Mouse (Mus musculus): ENCODE data around the gene Actn3. TPM values are rescaled to one million over a fixed set of nuclear protein-coding genes. Genes with fewer than 3 reads are reported as not detected.
A peak's percentile ranks its signal among the peaks of the same experiment; 100 is the strongest.

The Actn3 gene
- polyA plus RNA-seq, 1 experiment from 2014 or later: 2.2 TPM

DNA sequence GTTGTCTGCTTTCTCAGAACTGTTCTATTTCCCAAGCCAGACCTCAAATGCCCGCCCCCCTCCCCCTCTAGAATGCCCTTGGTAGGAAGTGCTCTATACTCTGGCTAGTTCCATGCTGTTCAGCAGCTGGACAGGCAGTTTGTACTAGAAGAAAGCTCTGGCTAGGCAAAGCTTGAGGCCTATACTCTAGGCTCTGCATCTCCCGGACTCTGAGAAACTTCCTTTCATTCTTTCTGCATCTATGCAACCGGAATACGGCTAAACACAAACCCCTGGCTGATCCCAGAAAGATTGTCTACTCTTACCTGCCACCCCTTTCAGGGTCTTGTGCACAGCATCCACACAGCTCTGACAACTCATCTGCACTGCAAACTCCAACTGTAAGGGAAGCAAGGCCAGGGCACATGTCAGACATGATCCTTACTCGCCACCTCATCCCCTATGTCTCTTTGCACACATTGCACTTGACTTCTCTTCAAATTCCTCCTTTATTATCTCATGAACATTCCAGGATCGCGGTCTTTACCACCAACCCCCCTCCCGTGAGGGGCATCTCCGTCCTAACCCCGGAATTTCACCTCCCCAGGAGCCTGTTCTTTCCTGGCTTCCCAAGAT lies 39.1 kb downstream of the Actn3 start:
- 37% methylated on average over 10 of the region's 10 CpGs for WGBS
- ATAC-seq (replicated peaks; ENCODE audit: low FRiP score) (peak; percentile 10; the same call in 1 of the 2 replicates), DNase-seq (ENCODE audit: low spot score) (no peak)
- H3K9ac ChIP-seq (ENCODE audit: low read length): peak overlapping the region; percentile 75
- H3K4me2 ChIP-seq (ENCODE audit: low read depth, low read length, severe bottlenecking): peak overlapping the region; percentile 98
- peaks cover 6% of the 10 kb centered on the region for H3K4me1 ChIP-seq (replicated peaks; ENCODE audit: control insufficient read depth, insufficient read depth, low read length)
- no peaks in the 10 kb centered on the region; the same call in 1 of the 2 replicates for H3K36me3 ChIP-seq (ENCODE audit: control insufficient read depth, insufficient read depth, low read length)
- peak overlapping the region; percentile 55 for H3K4me3 ChIP-seq (ENCODE audit: low read depth, low read length)
- H3K27me3 ChIP-seq (ENCODE audit: control insufficient read depth, insufficient read depth, low read length): peaks cover 16% of the 10 kb centered on the region
- no peaks in the 10 kb centered on the region for H3K9me3 ChIP-seq (ENCODE audit: control insufficient read depth, low read length)
- no peak overlapping the region for H3K27ac ChIP-seq (ENCODE audit: low read depth, low read length)

DNA sequence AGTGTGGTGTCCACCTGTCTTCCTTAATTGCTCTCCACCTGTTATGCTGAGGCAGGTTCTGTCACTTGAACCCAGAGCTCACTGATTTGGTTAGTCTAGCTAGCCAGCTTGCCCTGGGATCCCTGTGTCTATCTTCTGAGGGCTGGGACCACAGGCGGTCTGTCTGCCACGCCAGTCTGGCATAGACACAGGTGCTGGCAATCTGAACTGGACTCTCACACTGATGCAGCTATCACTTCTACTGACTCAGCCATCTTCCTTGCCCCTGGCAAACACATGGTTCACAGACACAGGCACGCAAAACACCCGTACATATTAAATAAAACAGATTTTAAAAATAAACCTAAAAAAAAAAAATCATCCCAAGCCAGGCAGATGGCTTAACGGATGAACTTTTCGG lies 40.7 kb downstream of the Actn3 start:
- Histone ChIP-seq H3K4me2 (ENCODE audit: low read depth, low read length, severe bottlenecking) (no peak overlapping the region), H3K27me3 (ENCODE audit: control insufficient read depth, insufficient read depth, low read length) (peaks cover 16% of the 10 kb centered on the region), H3K9ac (ENCODE audit: low read length) (no peak overlapping the region), H3K27ac (ENCODE audit: low read depth, low read length) (no peak overlapping the region), H3K4me1 (replicated peaks; ENCODE audit: control insufficient read depth, insufficient read depth, low read length) (peaks cover 8% of the 10 kb centered on the region), H3K4me3 (ENCODE audit: low read depth, low read length) (no peak overlapping the region), H3K9me3 (ENCODE audit: control insufficient read depth, low read length) (no peaks in the 10 kb centered on the region), H3K36me3 (ENCODE audit: control insufficient read depth, insufficient read depth, low read length) (no peaks in the 10 kb centered on the region; the same call in 1 of the 2 replicates)
- ATAC-seq (replicated peaks; ENCODE audit: low FRiP score): no peak
- no peak for DNase-seq (ENCODE audit: low spot score)
- WGBS: 96% methylated on average over 6 of the region's 6 CpGs

DNA sequence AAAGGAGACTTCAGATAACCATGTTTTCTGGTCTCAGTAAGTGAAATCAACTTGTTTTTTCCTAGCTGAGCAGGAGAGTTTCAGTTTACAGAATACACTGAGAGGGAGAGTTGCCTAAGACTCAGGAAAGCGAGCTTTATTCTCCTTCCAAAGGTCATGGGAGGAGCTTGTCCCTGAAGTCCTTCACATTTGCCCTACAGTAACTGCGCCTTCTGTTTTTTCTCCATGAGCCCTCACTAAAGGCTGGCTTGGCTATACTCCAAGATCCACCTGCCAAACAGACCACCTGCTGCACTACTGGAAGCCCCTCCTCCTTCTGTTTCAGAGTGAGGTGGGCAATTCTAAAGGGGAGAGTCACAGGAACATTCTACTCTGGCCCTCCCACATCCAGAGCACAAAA lies 41.6 kb downstream of the Actn3 start:
- Histone ChIP-seq H3K36me3 (ENCODE audit: control insufficient read depth, insufficient read depth, low read length) (no peaks in the 10 kb centered on the region; the same call in 1 of the 2 replicates), H3K27ac (ENCODE audit: low read depth, low read length) (no peak overlapping the region), H3K4me2 (ENCODE audit: low read depth, low read length, severe bottlenecking) (no peak overlapping the region), H3K9me3 (ENCODE audit: control insufficient read depth, low read length) (no peaks in the 10 kb centered on the region), H3K27me3 (ENCODE audit: control insufficient read depth, insufficient read depth, low read length) (peaks cover 12% of the 10 kb centered on the region), H3K4me3 (ENCODE audit: low read depth, low read length) (no peak overlapping the region), H3K9ac (ENCODE audit: low read length) (no peak overlapping the region), H3K4me1 (replicated peaks; ENCODE audit: control insufficient read depth, insufficient read depth, low read length) (peaks cover 8% of the 10 kb centered on the region)
- DNase-seq (ENCODE audit: low spot score) (no peak), ATAC-seq (replicated peaks; ENCODE audit: low FRiP score) (no peak)
- 88% methylated on average over 2 of the region's 2 CpGs for WGBS

DNA sequence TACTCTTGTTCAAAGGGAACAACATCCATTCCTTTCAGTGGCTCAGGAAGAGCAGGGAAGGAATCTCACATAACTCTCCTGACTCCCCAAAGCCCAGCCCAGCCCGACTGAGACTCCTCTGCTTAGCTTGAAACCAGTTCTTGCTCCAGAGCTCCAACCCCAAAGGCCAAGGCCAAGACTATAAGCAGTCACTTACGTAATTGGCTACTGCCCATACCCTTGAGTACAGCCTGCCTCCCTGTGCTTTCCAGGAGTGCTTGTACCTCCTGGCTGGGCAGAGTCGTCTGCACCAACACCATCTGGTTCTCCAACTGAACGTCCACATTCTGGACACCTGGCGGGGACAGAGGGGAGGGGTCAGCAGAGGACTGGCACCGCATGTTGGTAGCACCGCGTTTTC lies 43.7 kb downstream of the Actn3 start:
- Histone ChIP-seq H3K9me3 (ENCODE audit: control insufficient read depth, low read length) (no peaks in the 10 kb centered on the region), H3K36me3 (ENCODE audit: control insufficient read depth, insufficient read depth, low read length) (no peaks in the 10 kb centered on the region; the same call in 1 of the 2 replicates), H3K4me2 (ENCODE audit: low read depth, low read length, severe bottlenecking) (no peak overlapping the region), H3K27me3 (ENCODE audit: control insufficient read depth, insufficient read depth, low read length) (no peaks in the 10 kb centered on the region), H3K9ac (ENCODE audit: low read length) (no peak overlapping the region), H3K4me3 (ENCODE audit: low read depth, low read length) (no peak overlapping the region), H3K4me1 (replicated peaks; ENCODE audit: control insufficient read depth, insufficient read depth, low read length) (peaks cover 2% of the 10 kb centered on the region; the same call in 1 of the 2 replicates), H3K27ac (ENCODE audit: low read depth, low read length) (no peak overlapping the region)
- ATAC-seq (replicated peaks; ENCODE audit: low FRiP score) (no peak), DNase-seq (ENCODE audit: low spot score) (no peak)
- WGBS: 90% methylated on average over 8 of the region's 8 CpGs

DNA sequence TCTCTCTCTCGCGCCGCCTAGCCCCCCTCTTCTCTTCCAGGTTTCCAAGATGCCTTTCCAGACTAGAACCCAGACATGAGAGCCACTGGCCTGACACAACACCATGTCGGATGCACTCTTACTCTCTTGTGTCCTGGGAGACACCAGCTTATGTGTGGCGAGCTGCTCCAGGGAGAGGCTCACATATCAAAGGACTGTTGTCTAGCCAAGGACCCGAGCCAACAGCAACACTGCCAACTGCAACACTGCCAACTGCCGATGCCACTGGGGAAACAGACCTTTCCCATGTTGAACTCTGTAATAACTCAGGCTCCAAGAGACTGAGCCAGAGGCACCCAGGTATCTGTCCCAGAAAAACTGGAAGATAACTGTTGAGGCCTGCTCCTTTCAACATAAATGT lies 48.6 kb downstream of the Actn3 start:
- Histone ChIP-seq H3K4me3 (ENCODE audit: low read depth, low read length) (no peak overlapping the region), H3K9ac (ENCODE audit: low read length) (no peak overlapping the region), H3K9me3 (ENCODE audit: control insufficient read depth, low read length) (no peaks in the 10 kb centered on the region), H3K36me3 (ENCODE audit: control insufficient read depth, insufficient read depth, low read length) (no peaks in the 10 kb centered on the region; the same call in 1 of the 2 replicates), H3K27ac (ENCODE audit: low read depth, low read length) (no peak overlapping the region), H3K4me1 (replicated peaks; ENCODE audit: control insufficient read depth, insufficient read depth, low read length) (peaks cover 2% of the 10 kb centered on the region; the same call in 1 of the 2 replicates), H3K4me2 (ENCODE audit: low read depth, low read length, severe bottlenecking) (no peak overlapping the region), H3K27me3 (ENCODE audit: control insufficient read depth, insufficient read depth, low read length) (no peaks in the 10 kb centered on the region)
- DNase-seq (ENCODE audit: low spot score) (no peak), ATAC-seq (replicated peaks; ENCODE audit: low FRiP score) (no peak)
- 72% methylated on average over 7 of the region's 7 CpGs for WGBS

DNA sequence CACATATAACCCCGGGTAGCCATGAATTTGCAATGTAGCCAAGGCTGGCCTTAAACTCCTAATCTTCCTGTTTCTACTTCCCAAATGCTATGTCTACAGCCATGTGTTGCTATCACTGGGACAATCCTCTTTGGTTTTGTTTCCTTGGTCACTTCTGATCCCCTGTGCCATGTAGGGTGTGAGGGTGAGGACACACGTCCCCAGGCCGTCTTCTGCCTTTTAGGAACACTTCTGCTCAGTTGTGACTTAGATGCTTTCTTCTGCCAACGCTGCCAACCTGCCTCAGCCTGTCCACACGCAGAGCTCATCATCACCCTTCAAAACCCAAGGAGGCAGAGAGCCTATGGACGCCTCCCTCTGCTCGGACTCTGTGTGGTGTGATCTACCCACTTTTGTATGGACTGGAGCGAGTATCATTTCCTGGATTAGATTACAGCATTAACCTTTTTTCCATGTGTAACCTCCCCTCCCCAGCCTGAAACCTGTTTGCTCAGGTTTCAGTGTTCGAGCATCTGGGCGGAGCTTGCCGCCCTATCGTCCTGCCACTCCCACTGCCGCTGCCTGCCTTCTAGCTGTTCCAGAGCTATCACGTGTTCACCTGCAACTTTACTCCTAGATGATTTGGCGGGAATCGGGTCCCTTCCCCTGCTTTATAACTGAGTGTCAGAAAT lies 49.1 kb downstream of the Actn3 start:
- no peak for DNase-seq (ENCODE audit: low spot score)
- Histone ChIP-seq H3K4me2 (ENCODE audit: low read depth, low read length, severe bottlenecking) (no peak overlapping the region), H3K4me3 (ENCODE audit: low read depth, low read length) (no peak overlapping the region)

DNA sequence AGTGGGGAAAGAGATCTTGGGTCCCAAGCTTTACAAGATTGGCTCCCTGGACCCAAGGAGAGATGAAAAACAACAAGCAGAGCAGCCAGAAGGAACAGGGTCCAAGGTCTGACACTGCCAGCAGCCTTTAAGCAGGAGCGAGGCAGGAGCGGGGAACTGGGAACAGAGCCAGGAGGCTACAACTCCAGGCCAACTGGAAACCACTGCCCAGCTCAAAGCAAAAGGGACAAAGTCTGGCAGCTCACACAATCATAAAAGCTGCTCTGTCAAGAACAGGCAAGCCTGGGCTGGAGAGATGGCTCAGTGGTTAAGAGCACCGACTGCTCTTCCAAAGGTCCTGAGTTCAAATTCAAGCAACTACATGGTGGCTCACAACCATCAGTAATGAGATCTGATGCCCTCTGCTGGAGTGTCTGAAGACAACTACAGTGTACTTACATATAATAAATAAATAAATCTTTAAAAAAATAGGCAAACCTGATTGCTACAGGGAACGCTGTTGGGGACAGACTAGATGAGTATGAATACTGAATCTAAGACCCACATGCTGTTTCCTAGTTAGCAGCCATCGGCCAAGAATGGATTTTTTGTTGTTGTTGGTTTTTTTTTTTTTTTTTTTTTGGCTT lies 56.9 kb downstream of the Actn3 start:
- WGBS: 91% methylated on average over 5 of the region's 5 CpGs

More for the DNA sequence above, 49.1 kb downstream of the Actn3 start:
- no peaks in the 10 kb centered on the region; the same call in 1 of the 2 replicates for H3K36me3 ChIP-seq (ENCODE audit: control insufficient read depth, insufficient read depth, low read length)
- H3K27ac ChIP-seq (ENCODE audit: low read depth, low read length): no peak overlapping the region
- no peak overlapping the region for H3K9ac ChIP-seq (ENCODE audit: low read length)
- no peaks in the 10 kb centered on the region for H3K9me3 ChIP-seq (ENCODE audit: control insufficient read depth, low read length)
- ATAC-seq (replicated peaks; ENCODE audit: low FRiP score): no peak
- 60% methylated on average over 16 of the region's 16 CpGs for WGBS
- H3K4me1 ChIP-seq (replicated peaks; ENCODE audit: control insufficient read depth, insufficient read depth, low read length): peaks cover 2% of the 10 kb centered on the region; the same call in 1 of the 2 replicates
- no peaks in the 10 kb centered on the region for H3K27me3 ChIP-seq (ENCODE audit: control insufficient read depth, insufficient read depth, low read length)

DNA sequence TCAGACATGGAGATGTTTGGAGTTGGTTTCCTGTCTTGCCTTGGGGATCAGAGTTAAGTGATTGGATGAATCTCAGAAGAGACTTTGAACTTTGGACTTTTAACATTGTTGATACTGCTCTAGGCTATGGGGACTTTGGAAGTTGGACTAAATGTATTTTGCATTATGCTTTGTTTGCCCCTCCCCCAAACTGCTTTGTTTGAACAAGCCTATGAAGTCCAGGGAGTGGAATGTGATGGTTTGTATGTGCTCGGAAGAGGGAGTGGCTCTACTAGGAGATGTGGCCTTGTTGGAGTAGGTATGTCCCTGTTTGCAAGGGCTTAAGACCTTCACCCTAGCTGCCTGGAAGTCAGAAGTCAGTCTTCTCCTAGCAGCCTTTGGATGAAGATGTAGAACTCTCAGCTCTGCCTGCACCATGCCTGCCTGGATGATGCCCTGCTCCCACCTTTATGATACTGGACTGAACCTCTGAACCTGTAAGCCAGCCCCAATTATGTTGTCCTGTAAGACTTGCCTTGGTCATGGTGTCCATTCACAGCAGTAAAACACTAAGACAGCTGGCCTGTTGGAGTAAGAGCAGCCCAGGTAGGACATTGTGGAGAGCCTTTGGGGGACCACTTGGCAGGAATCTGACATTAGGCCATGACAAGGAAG lies 60.4 kb downstream of the Actn3 start:
- Histone ChIP-seq H3K36me3 (ENCODE audit: control insufficient read depth, insufficient read depth, low read length) (no peaks in the 10 kb centered on the region), H3K9ac (ENCODE audit: low read length) (no peak overlapping the region), H3K27ac (ENCODE audit: low read depth, low read length) (no peak overlapping the region), H3K9me3 (ENCODE audit: control insufficient read depth, low read length) (no peaks in the 10 kb centered on the region), H3K4me1 (replicated peaks; ENCODE audit: control insufficient read depth, insufficient read depth, low read length) (no peaks in the 10 kb centered on the region), H3K4me3 (ENCODE audit: low read depth, low read length) (no peak overlapping the region), H3K4me2 (ENCODE audit: low read depth, low read length, severe bottlenecking) (no peak overlapping the region), H3K27me3 (ENCODE audit: control insufficient read depth, insufficient read depth, low read length) (no peaks in the 10 kb centered on the region)
- WGBS: 71% methylated on average over 1 of the region's 1 CpGs
- ATAC-seq (replicated peaks; ENCODE audit: low FRiP score) (no peak), DNase-seq (ENCODE audit: low spot score) (no peak)

More for the DNA sequence above, 56.9 kb downstream of the Actn3 start:
- no peaks in the 10 kb centered on the region; the same call in 1 of the 2 replicates for H3K36me3 ChIP-seq (ENCODE audit: control insufficient read depth, insufficient read depth, low read length)
- H3K27me3 ChIP-seq (ENCODE audit: control insufficient read depth, insufficient read depth, low read length): no peaks in the 10 kb centered on the region
- ATAC-seq (replicated peaks; ENCODE audit: low FRiP score) (no peak), DNase-seq (ENCODE audit: low spot score) (no peak)
- no peak overlapping the region for H3K4me3 ChIP-seq (ENCODE audit: low read depth, low read length)
- no peak overlapping the region for H3K9ac ChIP-seq (ENCODE audit: low read length)
- no peaks in the 10 kb centered on the region for H3K9me3 ChIP-seq (ENCODE audit: control insufficient read depth, low read length)
- H3K4me1 ChIP-seq (replicated peaks; ENCODE audit: control insufficient read depth, insufficient read depth, low read length): no peaks in the 10 kb centered on the region
- H3K4me2 ChIP-seq (ENCODE audit: low read depth, low read length, severe bottlenecking): no peak overlapping the region
- H3K27ac ChIP-seq (ENCODE audit: low read depth, low read length): no peak overlapping the region

Data from forebrain, embryonic 11.5 days (tissue).